Mouse (Mus musculus): Measurements from ENCODE around the gene Tmem168. TPM values are rescaled to one million over a fixed set of nuclear protein-coding genes. Genes with fewer than 3 reads are reported as not detected.

Gene Tmem168
- 24.6 and 25.5 TPM in 2 replicates for polyA plus RNA-seq (2015; fragmentation: Nextera tagmentation; extraction: Ambion mirVana)

DNA sequence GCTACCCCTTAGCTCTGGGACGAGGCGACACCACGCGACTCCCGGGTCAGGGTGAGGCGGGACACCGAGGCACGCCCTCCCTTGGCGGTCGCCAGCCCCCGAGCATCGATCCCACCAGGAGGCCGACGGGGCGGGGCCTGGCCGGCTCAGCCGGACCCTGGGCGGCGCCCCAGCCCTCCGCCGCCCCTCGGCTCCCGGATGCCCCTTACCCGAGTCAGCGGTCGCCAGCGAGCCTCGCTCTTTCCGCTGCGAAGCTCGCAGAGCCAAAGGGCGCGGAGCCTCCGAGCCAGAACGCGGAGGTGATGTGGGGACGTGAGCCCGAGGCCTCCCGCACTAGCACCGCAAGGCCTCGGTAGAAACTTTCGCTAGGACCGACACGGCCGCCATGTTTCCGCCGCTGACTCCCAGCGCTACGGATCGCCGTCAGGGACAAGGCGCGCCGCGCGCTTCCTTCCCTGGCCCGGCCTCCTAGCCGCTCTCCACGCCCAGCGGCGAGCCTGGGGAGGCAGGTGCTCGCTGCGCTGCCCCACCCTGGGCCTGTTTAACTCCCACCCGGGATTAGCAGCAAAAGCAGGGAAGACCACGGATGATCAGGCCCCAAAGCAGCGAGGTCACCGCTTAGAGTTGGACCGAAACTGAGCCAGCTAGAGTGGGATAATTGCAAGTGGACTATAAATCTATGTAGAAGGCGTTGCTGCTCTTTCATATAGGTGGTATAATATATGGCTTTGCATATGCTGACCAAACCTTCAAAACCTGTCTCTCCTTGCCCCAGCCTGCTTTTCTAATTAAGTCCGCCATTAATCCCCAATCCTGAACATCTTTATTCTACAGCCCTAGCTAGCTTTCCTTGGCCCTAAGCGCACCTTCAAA is at the start of gene Tmem168:
Tmem168 (minus strand) TSS at position 480 of the 873 bp plus-strand sequence.
- H3K4me2 ChIP-seq, result peak within 1 kb of the TSS; percentile 71
- no peaks in the 10 kb centered on the region for H3K36me3 ChIP-seq
- no peaks in the 10 kb centered on the region for H3K27me3 ChIP-seq
- H3K9me3 ChIP-seq, result no peaks in the 10 kb centered on the region
- ATAC-seq (ENCODE audit: low FRiP score), result peak; percentile 97
- H3K27ac ChIP-seq, result peak within 1 kb of the TSS; percentile 95
- peak within 1 kb of the TSS; percentile 91 for H3K4me3 ChIP-seq
- H3K4me1 ChIP-seq (replicated peaks), result peaks cover 14% of the 10 kb centered on the region
- WGBS, result 2% methylated on average over 69 of the region's 71 CpGs
- peak within 1 kb of the TSS; percentile 90 for H3K9ac ChIP-seq

DNA sequence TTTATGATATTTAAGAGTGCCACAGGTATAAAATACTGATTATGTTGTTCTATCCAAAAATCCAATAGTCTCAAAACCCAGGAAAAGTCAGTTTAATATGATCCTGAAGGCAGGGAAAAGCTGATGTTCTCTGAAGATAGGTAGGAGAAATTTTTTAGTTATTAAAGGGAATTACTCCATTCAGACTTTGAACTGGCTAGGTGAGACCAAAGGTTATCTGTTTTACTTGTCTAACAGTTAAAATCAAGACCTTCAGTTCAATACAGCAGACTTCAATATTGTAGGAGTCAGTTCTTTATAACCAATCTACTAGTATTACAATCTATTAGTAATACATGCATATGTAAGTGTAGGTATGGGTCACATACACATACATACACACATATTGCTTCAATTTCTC is 46.2 kb upstream of the Tmem168 start:
- no peak overlapping the region for H3K4me2 ChIP-seq
- H3K4me1 ChIP-seq (replicated peaks), result no peaks in the 10 kb centered on the region
- no peaks in the 10 kb centered on the region for H3K9me3 ChIP-seq
- H3K27me3 ChIP-seq, result no peaks in the 10 kb centered on the region
- no peak overlapping the region for H3K9ac ChIP-seq
- H3K4me3 ChIP-seq, result no peak overlapping the region
- no peak for ATAC-seq (ENCODE audit: low FRiP score)
- no peak overlapping the region for H3K27ac ChIP-seq
- peaks cover 19% of the 10 kb centered on the region for H3K36me3 ChIP-seq

DNA sequence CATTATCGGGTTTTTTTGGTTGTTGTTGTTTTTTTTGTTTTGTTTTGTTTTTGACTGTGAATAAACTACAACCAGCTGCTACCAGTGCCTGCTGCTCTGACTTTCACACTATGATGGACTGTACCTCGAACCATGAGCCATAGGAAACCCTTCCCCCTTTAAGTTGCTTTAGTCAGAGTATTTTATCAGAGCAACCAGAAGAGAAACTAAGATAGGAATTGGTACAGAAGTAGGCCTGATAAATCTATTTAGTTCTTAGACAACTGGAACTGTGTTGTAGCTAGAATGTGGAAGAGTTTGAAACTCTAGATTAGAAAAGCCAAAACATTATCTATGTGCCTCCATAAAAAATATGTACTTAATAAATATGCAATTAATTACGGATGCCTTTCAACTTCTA is 44.4 kb upstream of the Tmem168 start:
- no peak overlapping the region for H3K27ac ChIP-seq
- no peak overlapping the region for H3K4me2 ChIP-seq
- H3K36me3 ChIP-seq, result peaks cover 27% of the 10 kb centered on the region
- 97% methylated on average over 3 of the region's 3 CpGs for WGBS
- H3K9ac ChIP-seq, result no peak overlapping the region
- no peaks in the 10 kb centered on the region for H3K27me3 ChIP-seq
- H3K9me3 ChIP-seq, result peaks cover 9% of the 10 kb centered on the region; the same call in 1 of the 2 replicates
- no peak overlapping the region for H3K4me3 ChIP-seq
- no peak for ATAC-seq (ENCODE audit: low FRiP score)
- H3K4me1 ChIP-seq (replicated peaks), result no peaks in the 10 kb centered on the region

DNA sequence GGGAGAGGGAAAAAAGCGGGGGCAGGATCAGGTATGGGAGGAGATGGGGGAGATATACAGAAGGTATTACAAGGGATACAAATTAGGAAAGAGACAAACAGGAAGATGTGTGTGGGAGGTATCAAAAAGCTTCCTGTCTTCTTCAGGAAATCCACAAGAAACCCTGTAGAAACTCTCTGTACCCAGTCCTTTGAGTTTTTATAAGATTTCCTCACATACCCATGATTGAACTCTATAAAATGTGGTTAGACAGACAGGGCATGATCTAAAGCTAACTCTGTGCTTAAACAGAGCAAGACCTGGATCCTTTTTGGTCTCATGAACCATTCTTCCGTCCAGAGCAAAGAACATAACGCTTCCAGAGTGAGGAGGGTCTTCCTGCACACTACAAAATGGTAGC is 43.0 kb upstream of the Tmem168 start:
- Histone ChIP-seq H3K4me2 (no peak overlapping the region), H3K9ac (no peak overlapping the region), H3K4me1 (replicated peaks) (no peaks in the 10 kb centered on the region), H3K27me3 (no peaks in the 10 kb centered on the region), H3K36me3 (peaks cover 27% of the 10 kb centered on the region), H3K27ac (no peak overlapping the region), H3K9me3 (peaks cover 9% of the 10 kb centered on the region; the same call in 1 of the 2 replicates), H3K4me3 (no peak overlapping the region)
- 100% methylated on average over 3 of the region's 3 CpGs for WGBS
- ATAC-seq (ENCODE audit: low FRiP score), result no peak

DNA sequence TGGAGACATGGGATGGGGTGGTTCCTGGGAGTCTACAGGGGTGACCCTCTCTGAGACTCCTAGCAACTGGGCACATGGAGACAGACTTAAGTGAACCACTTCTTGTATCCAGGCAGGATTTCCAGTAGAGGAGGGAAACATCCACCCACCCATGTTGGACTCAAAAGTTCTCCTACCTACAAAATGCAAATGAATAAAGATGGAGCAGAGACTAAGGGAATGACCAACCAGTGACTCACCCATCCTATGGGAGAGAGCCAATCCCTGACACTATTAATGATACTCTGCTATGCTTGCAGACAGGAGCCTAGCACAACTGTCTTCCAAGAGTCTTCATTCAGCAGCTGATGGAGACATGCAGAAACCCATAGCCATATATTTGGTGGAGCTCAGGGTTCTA is 40.4 kb upstream of the Tmem168 start:
- ATAC-seq (ENCODE audit: low FRiP score), result no peak
- no peak overlapping the region for H3K9ac ChIP-seq

DNA sequence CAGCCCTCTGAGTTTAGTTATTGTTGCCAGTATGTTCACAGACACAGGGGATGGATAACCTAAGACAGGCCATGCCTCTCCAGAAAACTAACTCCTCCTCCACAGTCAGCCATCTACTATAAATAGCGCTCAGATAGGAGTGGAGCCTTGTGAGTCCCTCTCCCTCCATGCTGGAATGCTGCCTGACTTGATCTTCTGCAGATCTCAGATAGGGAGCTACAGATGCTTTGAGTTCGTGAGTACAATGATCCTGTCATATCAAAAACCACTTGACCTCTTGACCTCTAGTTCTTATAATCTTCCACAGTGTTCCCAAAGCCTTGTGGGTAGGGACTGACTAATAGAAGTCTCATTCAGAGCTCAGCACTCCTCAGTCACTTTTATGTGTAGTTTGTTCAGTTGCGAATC is 28.7 kb upstream of the Tmem168 start:
- no peak overlapping the region for H3K4me2 ChIP-seq
- no peak for ATAC-seq (ENCODE audit: low FRiP score)
- no peak overlapping the region for H3K9ac ChIP-seq
- 82% methylated on average over 3 of the region's 3 CpGs for WGBS
- peaks cover 14% of the 10 kb centered on the region for H3K36me3 ChIP-seq
- H3K27me3 ChIP-seq, result no peaks in the 10 kb centered on the region
- no peak overlapping the region for H3K4me3 ChIP-seq
- H3K27ac ChIP-seq, result no peak overlapping the region
- no peaks in the 10 kb centered on the region for H3K9me3 ChIP-seq
- H3K4me1 ChIP-seq (replicated peaks), result no peaks in the 10 kb centered on the region

More for the DNA sequence above, 40.4 kb upstream of the Tmem168 start:
- H3K36me3 ChIP-seq, result peaks cover 31% of the 10 kb centered on the region
- H3K4me2 ChIP-seq, result no peak overlapping the region
- H3K27me3 ChIP-seq, result no peaks in the 10 kb centered on the region
- no peak overlapping the region for H3K27ac ChIP-seq
- no peak overlapping the region for H3K4me3 ChIP-seq
- H3K9me3 ChIP-seq, result peaks cover 15% of the 10 kb centered on the region
- no peaks in the 10 kb centered on the region for H3K4me1 ChIP-seq (replicated peaks)

- WGBS, result 96% methylated on average over 1 of the region's 1 CpGs
- H3K4me3 ChIP-seq, result no peak overlapping the region
These were observed 24.7 kb upstream of the Tmem168 start for GRCm38 (mm10) chr6:13632571-13632970.

DNA sequence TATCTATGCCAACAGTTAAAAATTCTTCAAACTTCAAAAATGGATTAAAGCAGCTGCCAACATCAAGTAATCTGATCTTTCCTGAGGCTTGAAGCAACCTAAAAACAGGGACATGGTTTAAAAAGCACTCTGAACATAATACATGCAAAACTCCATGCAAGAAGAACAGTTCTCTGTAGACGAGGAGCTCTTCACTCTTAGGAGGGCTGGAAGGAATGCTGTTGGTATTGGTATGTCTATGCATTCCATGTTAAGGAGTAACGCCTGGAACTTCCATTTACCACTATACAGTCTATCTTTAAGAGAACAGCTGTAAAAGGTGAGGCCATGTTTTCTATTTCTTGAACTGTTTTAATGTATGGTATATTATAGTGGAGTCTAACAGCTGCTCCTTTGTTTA is 22.7 kb upstream of the Tmem168 start:
- H3K27ac ChIP-seq, result no peak overlapping the region
- no peak overlapping the region for H3K9ac ChIP-seq
- H3K9me3 ChIP-seq, result no peaks in the 10 kb centered on the region
- no peaks in the 10 kb centered on the region for H3K4me1 ChIP-seq (replicated peaks)
- no peak overlapping the region for H3K4me2 ChIP-seq
- peaks cover 9% of the 10 kb centered on the region for H3K36me3 ChIP-seq
- no peaks in the 10 kb centered on the region for H3K27me3 ChIP-seq
- WGBS, result 82% methylated on average over 2 of the region's 2 CpGs
- H3K4me3 ChIP-seq, result no peak overlapping the region
- no peak for ATAC-seq (ENCODE audit: low FRiP score)

More at GRCm38 (mm10) chr6:13632571-13632970, 24.7 kb upstream of the Tmem168 start:
- Histone ChIP-seq H3K9ac (no peak overlapping the region), H3K27me3 (no peaks in the 10 kb centered on the region), H3K4me2 (no peak overlapping the region), H3K27ac (no peak overlapping the region), H3K36me3 (peaks cover 9% of the 10 kb centered on the region), H3K4me1 (replicated peaks) (no peaks in the 10 kb centered on the region), H3K9me3 (no peaks in the 10 kb centered on the region)
- ATAC-seq (ENCODE audit: low FRiP score), result no peak

- 88% methylated on average over 2 of the region's 2 CpGs for WGBS
- no peak overlapping the region for H3K4me2 ChIP-seq
- H3K4me1 ChIP-seq (replicated peaks), result no peaks in the 10 kb centered on the region
- ATAC-seq (ENCODE audit: low FRiP score), result no peak
- H3K9ac ChIP-seq, result no peak overlapping the region
- no peak overlapping the region for H3K27ac ChIP-seq
- H3K4me3 ChIP-seq, result no peak overlapping the region
- H3K27me3 ChIP-seq, result no peaks in the 10 kb centered on the region
- peaks cover 8% of the 10 kb centered on the region for H3K36me3 ChIP-seq
- H3K9me3 ChIP-seq, result no peaks in the 10 kb centered on the region
These were observed 11.7 kb upstream of the Tmem168 start for GRCm38 (mm10) chr6:13619618-13620017.

DNA sequence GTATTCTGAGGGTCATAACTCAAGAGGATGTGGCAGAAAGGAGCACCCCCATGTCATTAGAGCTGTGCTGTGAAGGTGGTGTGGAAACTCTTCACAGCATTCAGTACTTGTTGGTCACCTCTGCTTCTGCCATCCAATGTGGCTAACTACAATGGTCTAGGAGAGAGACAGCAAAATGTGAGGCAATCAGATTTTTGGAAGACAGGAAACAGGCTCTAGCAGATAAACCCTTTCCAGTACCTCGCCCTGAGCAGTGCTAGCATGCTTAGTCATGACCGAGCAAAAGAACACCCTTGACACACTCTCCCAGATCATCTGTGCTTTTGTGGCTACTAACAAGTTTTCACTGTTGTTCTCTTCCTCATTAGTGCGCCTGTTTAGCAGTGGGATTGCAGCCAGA is 9.2 kb upstream of the Tmem168 start:
- Histone ChIP-seq H3K27me3 (no peaks in the 10 kb centered on the region), H3K36me3 (peaks cover 5% of the 10 kb centered on the region), H3K27ac (no peak overlapping the region), H3K4me1 (replicated peaks) (no peaks in the 10 kb centered on the region), H3K4me3 (no peak overlapping the region), H3K4me2 (no peak overlapping the region), H3K9ac (no peak overlapping the region), H3K9me3 (no peaks in the 10 kb centered on the region)
- WGBS, result 92% methylated on average over 3 of the region's 3 CpGs
- ATAC-seq (ENCODE audit: low FRiP score), result no peak

- 93% methylated on average over 3 of the region's 3 CpGs for WGBS
These were observed 6.7 kb upstream of the Tmem168 start for GRCm38 (mm10) chr6:13614568-13614967.

GRCm38 (mm10) chr6:13613671-13614070 is 5.8 kb upstream of the Tmem168 start:
- peak; percentile 54; the same call in 1 of the 2 replicates for ATAC-seq (ENCODE audit: low FRiP score)
- Histone ChIP-seq H3K27me3 (no peaks in the 10 kb centered on the region), H3K4me2 (no peak overlapping the region), H3K4me3 (no peak overlapping the region), H3K27ac (no peak overlapping the region), H3K36me3 (no peaks in the 10 kb centered on the region), H3K9ac (no peak overlapping the region), H3K9me3 (no peaks in the 10 kb centered on the region), H3K4me1 (replicated peaks) (0 out of 2 replicates have a peak, but pooled peaks cover under 1% of the 10 kb centered on the region)
- WGBS, result 86% methylated on average over 3 of the region's 3 CpGs

More at GRCm38 (mm10) chr6:13614568-13614967, 6.7 kb upstream of the Tmem168 start:
- Histone ChIP-seq H3K4me1 (replicated peaks) (no peaks in the 10 kb centered on the region), H3K27me3 (no peaks in the 10 kb centered on the region), H3K9ac (no peak overlapping the region), H3K27ac (no peak overlapping the region), H3K36me3 (no peaks in the 10 kb centered on the region), H3K9me3 (no peaks in the 10 kb centered on the region), H3K4me2 (no peak overlapping the region), H3K4me3 (no peak overlapping the region)
- no peak for ATAC-seq (ENCODE audit: low FRiP score)

- no peaks in the 10 kb centered on the region for H3K27me3 ChIP-seq
- no peak overlapping the region for H3K4me3 ChIP-seq
- no peaks in the 10 kb centered on the region for H3K9me3 ChIP-seq
- no peak overlapping the region for H3K9ac ChIP-seq
- no peak for ATAC-seq (ENCODE audit: low FRiP score)
- peaks cover 14% of the 10 kb centered on the region for H3K4me1 ChIP-seq (replicated peaks)
- H3K4me2 ChIP-seq, result no peak overlapping the region
- H3K36me3 ChIP-seq, result no peaks in the 10 kb centered on the region
- no peak overlapping the region for H3K27ac ChIP-seq
- WGBS, result 94% methylated on average over 2 of the region's 2 CpGs
These were observed 3.0 kb upstream of the Tmem168 start for GRCm38 (mm10) chr6:13610869-13611268.
